8 mouse cellular contexts compared by ENCODE assay signal in the genomic region with DNA sequence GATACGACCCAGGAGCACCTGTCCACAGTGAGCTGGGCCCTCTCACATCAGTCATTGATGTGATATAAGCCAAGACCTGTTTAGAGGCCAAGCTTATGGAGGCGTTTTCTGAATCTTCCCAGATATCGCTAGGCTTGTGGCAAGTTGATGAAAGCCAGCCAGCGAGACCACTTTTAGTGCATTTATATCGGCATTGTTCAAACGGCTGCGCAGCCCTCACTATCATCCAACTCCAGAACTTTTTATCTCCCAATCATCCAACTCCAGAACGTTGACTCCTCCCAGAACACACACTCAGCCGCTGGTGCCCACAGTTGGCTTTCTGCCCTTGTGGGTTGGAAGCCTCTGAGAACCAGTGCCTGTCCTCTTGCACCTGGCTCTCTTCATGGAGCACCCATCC. TPM values are rescaled to one million over a fixed set of nuclear protein-coding genes. Genes with fewer than 3 reads are reported as not detected.
DNase-seq lines count a peak whose midpoint lies in the region; ATAC-seq lines count a peak whose summit lies in the region.

No protein-coding gene starts in this region.

- H3K27ac ChIP-seq in heart, embryonic 10.5 days = peak overlapping the region; percentile 99
- H3K27ac ChIP-seq in hindbrain, embryonic 16.5 days (ENCODE audit: low read depth, low read length) = peak overlapping the region; percentile 100
- H3K27ac ChIP-seq in midbrain, embryonic 15.5 days = peak overlapping the region; percentile 100

- ATAC-seq in hindbrain, embryonic 16.5 days = no peak
- no peak for ATAC-seq in midbrain, embryonic 15.5 days (replicated peaks)

- H3K9ac ChIP-seq in hindbrain, embryonic 16.5 days (ENCODE audit: low read depth, low read length) = no peak overlapping the region; the same call in 1 of the 2 replicates
- no peak overlapping the region for H3K9ac ChIP-seq in midbrain, embryonic 15.5 days

- peak; percentile 84 for DNase-seq in heart, embryonic 10.5 days (ENCODE audit: low spot score)
- no peak for DNase-seq in heart, postnatal 14 days
- DNase-seq in c-Kit-positive CD71-negative TER-119-negative erythroid progenitor cells, embryonic 14.5 days (ENCODE audit: low read depth) = peak; percentile 43
- no peak for DNase-seq in left cerebral cortex, postnatal 4 days
- no peak for DNase-seq in layer of hippocampus, postnatal 36 days
- DNase-seq in kidney, adult 9 months = no peak

- H3K4me3 ChIP-seq in heart, embryonic 10.5 days = peak overlapping the region; percentile 84; the same call in 1 of the 2 replicates
- H3K4me3 ChIP-seq in hindbrain, embryonic 16.5 days (ENCODE audit: low read length) = no peak overlapping the region; the same call in 1 of the 2 replicates
- H3K4me3 ChIP-seq in midbrain, embryonic 15.5 days = no peak overlapping the region

- peaks cover 36% of the 10 kb centered on the region for H3K4me1 ChIP-seq in heart, embryonic 10.5 days
- peaks cover 17% of the 10 kb centered on the region for H3K4me1 ChIP-seq in hindbrain, embryonic 16.5 days (ENCODE audit: control insufficient read depth, insufficient read depth, low read depth, low read length)
- peaks cover 19% of the 10 kb centered on the region for H3K4me1 ChIP-seq in midbrain, embryonic 15.5 days

- H3K36me3 ChIP-seq in heart, embryonic 10.5 days = peaks cover 4% of the 10 kb centered on the region; the same call in 1 of the 2 replicates
- H3K36me3 ChIP-seq in hindbrain, embryonic 16.5 days (ENCODE audit: control insufficient read depth, insufficient read depth, low read length) = no peaks in the 10 kb centered on the region
- no peaks in the 10 kb centered on the region for H3K36me3 ChIP-seq in midbrain, embryonic 15.5 days (replicated peaks)

- H3K9me3 ChIP-seq in heart, embryonic 10.5 days = no peaks in the 10 kb centered on the region
- H3K9me3 ChIP-seq in hindbrain, embryonic 16.5 days (ENCODE audit: control insufficient read depth, low read length) = no peaks in the 10 kb centered on the region
- H3K9me3 ChIP-seq in midbrain, embryonic 15.5 days = no peaks in the 10 kb centered on the region

- 57% methylated on average over 9 of the region's 9 CpGs for WGBS in heart, embryonic 10.5 days
- 87% methylated on average over 9 of the region's 9 CpGs for WGBS in hindbrain, embryonic 16.5 days
- WGBS in midbrain, embryonic 15.5 days = 89% methylated on average over 9 of the region's 9 CpGs

- peak overlapping the region; percentile 87 for H3K4me2 ChIP-seq in hindbrain, embryonic 16.5 days (ENCODE audit: low read length)
- peak overlapping the region; percentile 75 for H3K4me2 ChIP-seq in midbrain, embryonic 15.5 days

- intact Hi-C loops in heart, postnatal 14 days (cut with DNase I) = no loop called here
- intact Hi-C loops in left cerebral cortex, postnatal 4 days (cut with DNase I) = no loop called here

- no peaks in the 10 kb centered on the region for H3K27me3 ChIP-seq in heart, embryonic 10.5 days (ENCODE audit: insufficient read depth, poor library complexity, severe bottlenecking)
- H3K27me3 ChIP-seq in hindbrain, embryonic 16.5 days (replicated peaks; ENCODE audit: control insufficient read depth, insufficient read depth, low read length) = no peaks in the 10 kb centered on the region
- H3K27me3 ChIP-seq in midbrain, embryonic 15.5 days (replicated peaks) = no peaks in the 10 kb centered on the region

RNA-seq across cellular contexts. Expression of a gene that starts 0.8 kb away (rescaled TPM):
- polyA plus RNA-seq in heart, embryonic 10.5 days (2016; fragmentation: Nextera tagmentation; extraction: Ambion mirVana) = 7.8 and 9.2 TPM in 2 replicates
- 10 to 100 TPM; 14.7 to 17.7 TPM for total RNA-seq in heart, postnatal 14 days (2021)
- 7.3 and 7.8 TPM in 2 replicates for polyA plus RNA-seq in hindbrain, embryonic 16.5 days (2015; fragmentation: Nextera tagmentation; extraction: Ambion mirVana)
- polyA plus RNA-seq in midbrain, embryonic 15.5 days (2015; fragmentation: Nextera tagmentation; extraction: Ambion mirVana) = 7.2 and 8.7 TPM in 2 replicates
- 10 to 100 TPM in 1 of 2 experiments, 1 to 10 TPM in 1; 8.9 to 13.1 TPM for total RNA-seq in left cerebral cortex, postnatal 4 days (2021)
- 1 to 10 TPM; 8.5 to 8.6 TPM for total RNA-seq in layer of hippocampus, postnatal 36 days (2021)

RNA-seq across cellular contexts. Expression of a gene that starts 18.6 kb away (rescaled TPM):
- polyA plus RNA-seq in heart, embryonic 10.5 days (2016; fragmentation: Nextera tagmentation; extraction: Ambion mirVana) = not detected in 2 replicates
- 1 to 10 TPM; 1.1 TPM for total RNA-seq in heart, postnatal 14 days (2021)
- 0.20 and 0.22 TPM in 2 replicates for polyA plus RNA-seq in hindbrain, embryonic 16.5 days (2015; fragmentation: Nextera tagmentation; extraction: Ambion mirVana)
- polyA plus RNA-seq in midbrain, embryonic 15.5 days (2015; fragmentation: Nextera tagmentation; extraction: Ambion mirVana) = 0.13 and 0.28 TPM in 2 replicates
- total RNA-seq in left cerebral cortex, postnatal 4 days (2021) = under 1 TPM; 0.86 to 0.89 TPM
- 10 to 100 TPM; 15.7 to 16.9 TPM for total RNA-seq in layer of hippocampus, postnatal 36 days (2021)

RNA-seq across cellular contexts. Expression of a gene that starts 27.6 kb away (rescaled TPM):
- polyA plus RNA-seq in heart, embryonic 10.5 days (2016; fragmentation: Nextera tagmentation; extraction: Ambion mirVana) = 127 and 152 TPM in 2 replicates
- total RNA-seq in heart, postnatal 14 days (2021) = 10 to 100 TPM; 79.4 to 83.8 TPM
- polyA plus RNA-seq in hindbrain, embryonic 16.5 days (2015; fragmentation: Nextera tagmentation; extraction: Ambion mirVana) = 252 and 294 TPM in 2 replicates
- polyA plus RNA-seq in midbrain, embryonic 15.5 days (2015; fragmentation: Nextera tagmentation; extraction: Ambion mirVana) = 232 and 257 TPM in 2 replicates
- 100 to 1,000 TPM in 1 of 2 experiments, 10 to 100 TPM in 1; 93.9 to 107 TPM for total RNA-seq in left cerebral cortex, postnatal 4 days (2021)
- 100 to 1,000 TPM; 127 to 155 TPM for total RNA-seq in layer of hippocampus, postnatal 36 days (2021)

RNA-seq across cellular contexts. Expression of a gene that starts 28.2 kb away (rescaled TPM):
- polyA plus RNA-seq in heart, embryonic 10.5 days (2016; fragmentation: Nextera tagmentation; extraction: Ambion mirVana) = 20.6 and 36.7 TPM in 2 replicates
- 100 to 1,000 TPM; 506 to 513 TPM for total RNA-seq in heart, postnatal 14 days (2021)
- 0.48 and 0.71 TPM in 2 replicates for polyA plus RNA-seq in hindbrain, embryonic 16.5 days (2015; fragmentation: Nextera tagmentation; extraction: Ambion mirVana)
- polyA plus RNA-seq in midbrain, embryonic 15.5 days (2015; fragmentation: Nextera tagmentation; extraction: Ambion mirVana) = 0.28 and 0.38 TPM in 2 replicates
- 1 to 10 TPM; 4.4 to 4.7 TPM for total RNA-seq in left cerebral cortex, postnatal 4 days (2021)
- total RNA-seq in layer of hippocampus, postnatal 36 days (2021) = 1 to 10 TPM; 1.2 to 1.7 TPM

RNA-seq across cellular contexts. Expression of a gene that starts 37.9 kb away (rescaled TPM):
- 122 and 123 TPM in 2 replicates for polyA plus RNA-seq in heart, embryonic 10.5 days (2016; fragmentation: Nextera tagmentation; extraction: Ambion mirVana)
- total RNA-seq in heart, postnatal 14 days (2021) = 10 to 100 TPM; 91.5 to 95.2 TPM
- 92.1 and 95.9 TPM in 2 replicates for polyA plus RNA-seq in hindbrain, embryonic 16.5 days (2015; fragmentation: Nextera tagmentation; extraction: Ambion mirVana)
- 89.8 and 93.2 TPM in 2 replicates for polyA plus RNA-seq in midbrain, embryonic 15.5 days (2015; fragmentation: Nextera tagmentation; extraction: Ambion mirVana)
- total RNA-seq in left cerebral cortex, postnatal 4 days (2021) = 10 to 100 TPM; 28.8 to 33.5 TPM
- total RNA-seq in layer of hippocampus, postnatal 36 days (2021) = 10 to 100 TPM; 33.2 to 38.3 TPM

Comparison
In these comparisons a context has a peak if more than half of its experiments do, and no peak if none do; other contexts are left out.
1. DNase-seq: peak in heart, embryonic 10.5 days (single experiment) and c-Kit-positive CD71-negative TER-119-negative erythroid progenitor cells, embryonic 14.5 days (single experiment); none in heart, postnatal 14 days (0 of 2), left cerebral cortex, postnatal 4 days (single experiment), layer of hippocampus, postnatal 36 days (0 of 2) and kidney, adult 9 months (single experiment).
2. RNA of a gene that starts 18.6 kb away (total RNA-seq): 15.7 to 16.9 TPM in layer of hippocampus, postnatal 36 days; 1.1 TPM in heart, postnatal 14 days and 0.86 to 0.89 TPM in left cerebral cortex, postnatal 4 days; every median in the first group is over 4 times any median in the second.
3. Peak in every context shown above with its lines, with median percentiles within 50 percentile points of each other: H3K27ac ChIP-seq.